Mouse (Mus musculus) forebrain, embryonic 13.5 days (tissue): ENCODE results near the gene Glmp. TPM values are rescaled to one million over a fixed set of nuclear protein-coding genes. Genes with fewer than 3 reads are reported as not detected.
A peak's percentile ranks its signal among the peaks of the same experiment; 100 is the strongest.

ENCODE experiments used
- ATAC-seq: fragments of 200-750 bp; cut with Nextera tagmentation; 2 replicates; pipeline ENCODE4 v1.8.0; 2017
- H3K27ac ChIP-seq: fragments of 300-500 bp; sonication (generic); 2 replicates; pipeline ENCODE4 v1.5.1; 2015; ENCODE audit warnings: inconsistent platforms, mild to moderate bottlenecking, moderate library complexity
- H3K27me3 ChIP-seq: fragments of 300-500 bp; sonication (generic); 2 replicates; pipeline ENCODE4 v1.6.1; 2015; ENCODE audit warnings: mild to moderate bottlenecking, inconsistent platforms
- H3K36me3 ChIP-seq: fragments of 300-500 bp; sonication (generic); 2 replicates; pipeline ENCODE4 v1.6.1; 2015; ENCODE audit warnings: mild to moderate bottlenecking, inconsistent platforms; ENCODE audit not compliant: poor library complexity, severe bottlenecking
- H3K4me1 ChIP-seq: fragments of 300-500 bp; sonication (generic); 2 replicates; pipeline ENCODE4 v1.6.1; 2015; ENCODE audit warnings: inconsistent platforms
- H3K4me2 ChIP-seq: fragments of 300-500 bp; sonication (generic); 2 replicates; pipeline ENCODE4 v1.6.1; 2015; ENCODE audit warnings: inconsistent platforms, mild to moderate bottlenecking, moderate library complexity
- H3K4me3 ChIP-seq: fragments of 300-500 bp; sonication (generic); 2 replicates; pipeline ENCODE4 v1.5.1; 2015; ENCODE audit warnings: mild to moderate bottlenecking, inconsistent platforms
- H3K9ac ChIP-seq: fragments of 300-500 bp; sonication (generic); 2 replicates; pipeline ENCODE4 v1.6.1; 2015; ENCODE audit warnings: mild to moderate bottlenecking, inconsistent platforms
- H3K9me3 ChIP-seq: fragments of 300-500 bp; sonication (generic); replicated peaks from 2 replicates; pipeline ENCODE4 v1.6.1; 2016; ENCODE audit warnings: inconsistent platforms
- WGBS: fragments of 180-500 bp; shearing (Covaris S2); methylation state at CpG from one replicate; pipeline ENCODE4 v1.1.7; 2015; 5-methylcytosine and 5-hydroxymethylcytosine counted together
- polyA plus RNA-seq: library from polyadenylated mRNA; unstranded; fragments of >200 nt; fragmentation: Nextera tagmentation; extraction: Ambion mirVana; gene quantifications from 2 replicates; pipeline ENCODE4 v1.2.1, GENCODE M21; 2015

The Glmp gene
- polyA plus RNA-seq, 1 experiment from 2014 or later, result 82.5 TPM

GRCm38 (mm10) chr3:88296110-88296560 is 28.7 kb upstream of the Glmp start:
- Histone ChIP-seq H3K27me3 (no peaks in the 10 kb centered on the region), H3K9me3 (no peaks in the 10 kb centered on the region), H3K36me3 (peaks cover 23% of the 10 kb centered on the region), H3K4me3 (peak overlapping the region; percentile 76), H3K9ac (peak overlapping the region; percentile 72), H3K4me2 (peak overlapping the region; percentile 89), H3K27ac (peak overlapping the region; percentile 90), H3K4me1 (peaks cover 26% of the 10 kb centered on the region)
- WGBS, result under 1% methylated on average over 12 of the region's 12 CpGs
- peak; percentile 32 for ATAC-seq

DNA sequence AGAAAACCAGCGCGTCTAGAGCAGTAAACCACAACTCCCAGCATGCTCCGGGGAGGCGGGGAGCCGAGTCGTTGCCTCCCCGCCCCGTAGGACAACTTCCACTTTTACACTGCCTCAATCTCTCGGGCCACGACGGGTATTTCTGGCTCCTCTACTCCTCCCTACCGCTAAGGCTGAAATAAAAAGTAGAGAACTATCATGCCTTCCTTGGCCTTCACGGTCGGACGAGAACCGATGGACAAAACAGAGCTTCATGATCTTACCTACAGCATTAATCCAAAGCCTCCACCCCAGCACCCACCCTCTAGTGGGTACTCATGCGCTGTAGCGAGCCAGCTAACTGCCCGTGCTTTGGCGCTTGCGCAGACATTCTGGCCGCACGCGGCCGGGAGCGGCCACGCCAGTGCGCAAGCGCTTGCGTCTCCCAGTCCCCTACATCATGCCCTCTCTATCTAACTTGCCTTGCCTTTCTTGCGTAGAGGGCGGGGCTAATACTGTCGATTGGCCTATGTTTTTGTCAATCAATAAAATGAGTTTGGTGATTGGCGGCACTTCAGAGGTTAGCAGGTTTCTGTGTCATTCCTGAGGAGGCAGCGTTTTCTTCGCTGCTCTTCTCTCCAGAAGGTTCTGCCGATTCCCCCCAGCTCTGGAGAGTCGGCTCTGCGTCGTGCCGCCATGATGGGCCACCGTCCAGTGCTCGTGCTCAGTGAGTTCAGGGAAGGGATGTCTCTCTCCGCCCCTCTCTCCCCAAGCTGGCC is 28.1 kb upstream of the Glmp start, which contains the start of the genes Tsacc and Cct3:
Gene Tsacc (minus strand): TSS at position 439 of the 758 bp plus-strand sequence.
Gene Cct3 (plus strand): TSS at position 556 of the 758 bp plus-strand sequence.
- peaks cover 29% of the 10 kb centered on the region for H3K36me3 ChIP-seq
- peaks cover 26% of the 10 kb centered on the region for H3K4me1 ChIP-seq
- ATAC-seq, result peak; percentile 99
- no peaks in the 10 kb centered on the region for H3K27me3 ChIP-seq
- no peaks in the 10 kb centered on the region for H3K9me3 ChIP-seq
- H3K27ac ChIP-seq, result peak within 1 kb of the TSS; percentile 91
- under 1% methylated on average over 43 of the region's 44 CpGs for whole genome bisulfite sequencing
- peak within 1 kb of the TSS; percentile 83 for H3K9ac ChIP-seq
- peak within 1 kb of the TSS; percentile 76 for H3K4me3 ChIP-seq
- H3K4me2 ChIP-seq, result peak within 1 kb of the TSS; percentile 89

- peak overlapping the region; percentile 91 for H3K27ac ChIP-seq
- H3K9me3 ChIP-seq, result no peaks in the 10 kb centered on the region
- no peaks in the 10 kb centered on the region for H3K27me3 ChIP-seq
- peak overlapping the region; percentile 76 for H3K4me3 ChIP-seq
- ATAC-seq, result no peak
- H3K36me3 ChIP-seq, result peaks cover 36% of the 10 kb centered on the region
- H3K9ac ChIP-seq, result peak overlapping the region; percentile 83
- peaks cover 26% of the 10 kb centered on the region for H3K4me1 ChIP-seq
- peak overlapping the region; percentile 89 for H3K4me2 ChIP-seq
- WGBS, result under 1% methylated on average over 30 of the region's 30 CpGs
Observed at GRCm38 (mm10) chr3:88297321-88297851, 27.4 kb upstream of the Glmp start.

DNA sequence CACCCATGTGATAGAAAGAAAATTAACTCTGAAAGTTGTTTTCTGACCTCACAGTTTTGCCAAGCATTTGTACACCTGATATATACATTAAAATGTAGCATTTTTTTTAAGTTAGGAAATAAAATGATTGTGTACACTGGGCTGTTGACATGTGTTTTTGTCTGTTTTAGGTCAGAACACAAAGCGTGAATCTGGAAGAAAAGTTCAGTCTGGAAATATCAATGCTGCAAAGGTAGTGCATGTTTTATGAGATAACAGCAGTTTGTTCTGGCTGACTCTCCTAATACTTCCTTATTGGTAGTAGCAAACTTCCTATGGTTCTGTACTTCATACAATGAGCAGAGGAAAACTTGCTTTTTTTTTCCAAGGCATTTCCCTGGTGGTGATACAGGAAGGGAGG is 25.7 kb upstream of the Glmp start:
- Histone ChIP-seq H3K27ac (no peak overlapping the region), H3K9me3 (no peaks in the 10 kb centered on the region), H3K4me2 (no peak overlapping the region), H3K4me1 (peaks cover 26% of the 10 kb centered on the region), H3K9ac (no peak overlapping the region), H3K4me3 (no peak overlapping the region), H3K36me3 (peaks cover 52% of the 10 kb centered on the region), H3K27me3 (no peaks in the 10 kb centered on the region)
- ATAC-seq, result no peak
- WGBS, result 96% methylated on average over 1 of the region's 1 CpGs

DNA sequence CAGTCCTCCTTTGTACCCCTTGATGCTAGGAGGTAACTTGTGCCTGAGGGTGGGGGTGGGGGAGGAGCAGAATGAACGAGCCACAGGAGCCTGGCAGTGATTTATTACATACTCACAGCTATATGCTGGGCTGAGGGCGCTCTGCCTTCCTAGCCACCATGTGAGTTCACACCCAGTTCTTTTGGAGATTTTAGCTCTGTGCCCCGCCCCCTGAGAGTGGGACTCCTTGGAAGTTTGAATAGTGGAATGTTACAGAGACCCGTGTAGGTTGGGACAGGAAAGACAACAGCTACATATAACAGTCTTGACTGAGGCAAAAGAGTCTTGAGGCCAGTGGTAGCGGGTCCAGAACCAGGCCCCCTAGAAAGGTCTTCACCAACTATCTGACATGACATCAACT is 4.1 kb downstream of the Glmp start:
- Histone ChIP-seq H3K27me3 (no peaks in the 10 kb centered on the region), H3K9ac (no peak overlapping the region), H3K9me3 (no peaks in the 10 kb centered on the region), H3K27ac (no peak overlapping the region), H3K4me1 (peaks cover 11% of the 10 kb centered on the region), H3K36me3 (peaks cover 22% of the 10 kb centered on the region), H3K4me3 (no peak overlapping the region), H3K4me2 (no peak overlapping the region)
- no peak for ATAC-seq
- WGBS, result 81% methylated on average over 5 of the region's 5 CpGs

GRCm38 (mm10) chr3:88331282-88331681 is 6.5 kb downstream of the Glmp start:
- 26% methylated on average over 2 of the region's 2 CpGs for WGBS
- ATAC-seq, result no peak
- Histone ChIP-seq H3K9ac (no peak overlapping the region), H3K4me3 (no peak overlapping the region), H3K4me2 (no peak overlapping the region), H3K9me3 (no peaks in the 10 kb centered on the region), H3K27me3 (no peaks in the 10 kb centered on the region), H3K36me3 (peaks cover 22% of the 10 kb centered on the region), H3K4me1 (peaks cover 16% of the 10 kb centered on the region), H3K27ac (no peak overlapping the region)

DNA sequence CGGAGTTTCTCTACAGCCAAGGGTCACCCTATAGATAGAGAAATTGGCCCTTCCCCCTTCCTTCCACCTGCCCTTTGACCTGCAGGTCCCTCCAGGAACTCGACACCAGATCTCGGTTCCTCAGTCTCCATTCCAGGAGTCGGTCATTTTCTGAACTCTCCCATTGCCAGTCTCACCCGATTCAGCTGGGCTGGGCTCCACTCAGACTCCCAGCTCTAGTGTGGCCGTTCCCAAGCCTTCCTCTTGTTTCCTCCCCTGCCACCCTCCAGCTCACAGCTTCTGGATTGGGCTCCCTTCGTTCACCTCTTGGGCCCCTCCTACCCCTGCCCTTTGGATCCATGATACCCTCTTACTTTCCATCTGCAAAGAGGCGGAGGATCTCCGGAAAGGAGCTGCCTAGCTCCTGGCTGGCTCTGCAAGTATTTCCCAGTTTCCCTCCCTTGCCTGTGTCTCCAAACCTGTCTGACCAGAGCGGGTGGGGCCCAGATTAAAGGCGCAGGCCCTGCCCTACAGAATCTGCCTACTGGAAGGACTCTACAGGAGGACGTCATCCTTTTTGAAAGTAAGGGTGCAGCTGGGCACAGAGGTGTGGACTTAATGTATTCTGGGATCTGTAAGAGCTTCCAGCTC is 9.3 kb downstream of the Glmp start:
- peak overlapping the region; percentile 9; the same call in 1 of the 2 replicates for H3K9ac ChIP-seq
- H3K9me3 ChIP-seq, result no peaks in the 10 kb centered on the region
- ATAC-seq, result no peak
- H3K4me2 ChIP-seq, result no peak overlapping the region
- no peaks in the 10 kb centered on the region for H3K27me3 ChIP-seq
- peaks cover 31% of the 10 kb centered on the region for H3K4me1 ChIP-seq
- no peak overlapping the region for H3K4me3 ChIP-seq
- H3K27ac ChIP-seq, result no peak overlapping the region
- H3K36me3 ChIP-seq, result peaks cover 7% of the 10 kb centered on the region
- 66% methylated on average over 12 of the region's 12 CpGs for WGBS

DNA sequence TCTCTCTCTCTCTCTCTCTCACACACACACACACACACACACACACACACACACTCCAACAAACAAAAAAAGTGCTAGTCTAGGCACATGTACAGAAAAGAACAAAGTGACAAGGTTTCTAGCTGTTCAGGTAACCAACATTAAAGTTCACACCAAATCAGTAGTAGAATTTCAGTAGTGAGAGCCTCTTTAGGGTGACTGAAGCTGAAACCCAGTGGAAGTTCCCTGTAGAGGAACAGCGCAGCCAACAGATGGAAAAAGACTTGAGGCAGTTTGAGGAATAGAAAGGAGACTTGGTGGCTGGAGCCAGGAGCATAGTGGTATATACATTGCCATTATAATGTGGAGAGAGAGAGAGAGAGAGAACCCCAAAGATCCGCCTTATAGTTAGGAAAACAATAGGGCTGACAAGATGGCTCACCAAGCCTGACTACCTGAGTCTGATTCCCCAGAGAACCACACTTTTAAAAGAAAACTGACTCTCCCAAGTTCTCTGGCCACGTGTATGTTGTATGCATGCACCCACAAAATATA is 10.1 kb downstream of the Glmp start:
- no peak overlapping the region for H3K27ac ChIP-seq
- peak overlapping the region; percentile 85 for H3K4me3 ChIP-seq
- H3K27me3 ChIP-seq, result no peaks in the 10 kb centered on the region
- peaks cover 31% of the 10 kb centered on the region for H3K4me1 ChIP-seq
- no peaks in the 10 kb centered on the region for H3K9me3 ChIP-seq
- WGBS, result 39% methylated on average over 3 of the region's 3 CpGs
- peak overlapping the region; percentile 76 for H3K4me2 ChIP-seq
- peak overlapping the region; percentile 93 for H3K9ac ChIP-seq
- H3K36me3 ChIP-seq, result no peaks in the 10 kb centered on the region
- no peak for ATAC-seq

DNA sequence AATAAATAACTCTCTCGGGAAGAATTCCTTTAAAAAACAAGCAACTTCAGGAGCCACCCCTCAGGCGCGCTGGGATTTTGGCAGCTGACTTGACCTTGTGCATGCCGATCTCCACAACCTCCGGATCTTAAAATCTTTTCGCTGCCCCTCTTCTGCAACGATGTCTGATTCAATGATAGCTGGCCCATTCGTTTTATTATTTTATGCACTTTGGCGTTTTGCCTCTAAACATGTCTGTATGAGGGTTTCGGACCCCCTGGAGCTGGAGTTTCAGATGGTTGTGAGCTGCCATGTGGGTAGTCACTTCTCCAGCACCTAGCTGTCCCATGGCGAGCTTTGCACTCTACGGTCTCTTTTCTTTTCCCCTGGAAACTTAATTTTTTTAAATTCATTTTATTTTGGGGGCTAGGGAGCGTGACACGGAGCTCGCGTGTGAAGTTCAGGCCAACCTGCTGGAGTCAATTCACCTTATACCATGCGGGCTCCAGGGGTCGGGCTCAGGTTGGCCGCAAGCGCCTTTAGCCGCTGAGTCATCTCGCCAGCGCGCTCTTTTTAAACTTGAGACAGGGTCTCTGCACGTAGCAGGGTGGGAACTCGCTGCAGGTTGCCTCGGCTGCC is 10.7 kb downstream of the Glmp start:
- Histone ChIP-seq H3K4me2 (peak overlapping the region; percentile 76), H3K4me1 (peaks cover 31% of the 10 kb centered on the region), H3K9me3 (no peaks in the 10 kb centered on the region), H3K27ac (peak overlapping the region; percentile 94), H3K27me3 (no peaks in the 10 kb centered on the region), H3K4me3 (peak overlapping the region; percentile 85), H3K9ac (peak overlapping the region; percentile 93), H3K36me3 (0 out of 2 replicates have a peak, but pooled peaks cover under 1% of the 10 kb centered on the region)
- ATAC-seq, result peak; percentile 68
- 2% methylated on average over 27 of the region's 27 CpGs for WGBS

DNA sequence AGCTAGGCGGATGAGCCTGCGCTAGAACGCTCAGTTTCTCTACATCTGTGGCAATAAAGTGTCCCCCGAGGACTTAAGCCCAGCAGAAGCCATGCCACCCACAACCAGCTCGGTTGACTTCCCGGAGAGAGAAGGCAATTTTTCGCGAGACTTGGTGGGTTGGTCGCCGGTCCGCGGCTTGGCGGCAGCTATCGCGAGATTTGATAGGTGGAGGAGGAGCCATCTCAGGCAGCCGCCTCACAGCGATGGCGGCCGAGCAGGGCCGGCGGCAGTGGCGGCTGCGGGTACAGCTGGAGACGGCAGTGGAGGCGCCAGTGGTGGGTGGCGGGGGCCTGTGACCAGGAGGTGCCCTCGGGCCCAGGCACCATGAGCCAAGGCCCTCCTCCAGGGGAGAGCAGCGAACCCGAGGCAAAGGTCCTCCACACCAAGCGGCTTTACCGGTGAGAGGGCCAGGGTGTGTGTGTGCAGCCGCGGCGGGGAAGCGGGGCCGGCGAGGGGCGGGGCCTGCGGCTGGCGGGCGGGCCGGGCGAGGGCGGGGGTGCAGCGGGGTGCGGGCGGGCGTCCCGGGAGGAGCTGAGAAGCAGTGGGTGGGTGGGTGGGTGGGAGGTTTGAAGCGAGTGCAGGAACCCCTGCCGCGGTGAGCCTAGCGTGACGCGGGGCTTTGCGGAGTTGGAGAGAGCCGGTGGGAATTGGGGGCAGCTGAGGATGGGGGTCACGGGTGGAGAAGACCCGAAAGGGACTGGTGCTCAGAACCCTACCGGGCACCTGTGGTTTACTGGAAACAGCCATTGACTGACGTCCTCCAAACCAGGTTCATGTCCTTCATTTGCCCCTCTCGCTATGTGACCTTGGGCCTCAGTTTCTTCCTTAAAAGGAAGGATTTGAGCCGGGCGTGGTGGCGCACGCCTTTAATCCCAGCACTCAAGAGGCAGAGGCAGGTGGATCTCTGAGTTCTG is 11.5 kb downstream of the Glmp start, which contains the start of the genes Tmem79 and Smg5:
Gene Tmem79 (minus strand): TSS at position 91 of the 956 bp plus-strand sequence.
Gene Smg5 (plus strand): TSS at position 203 of the 956 bp plus-strand sequence.
- Histone ChIP-seq H3K4me3 (peak within 1 kb of the TSS; percentile 85), H3K9ac (peak within 1 kb of the TSS; percentile 93), H3K9me3 (no peaks in the 10 kb centered on the region), H3K27me3 (no peaks in the 10 kb centered on the region), H3K4me2 (peak within 1 kb of the TSS; percentile 76), H3K27ac (peak within 1 kb of the TSS; percentile 94), H3K4me1 (peaks cover 31% of the 10 kb centered on the region), H3K36me3 (0 out of 2 replicates have a peak, but pooled peaks cover 3% of the 10 kb centered on the region)
- ATAC-seq, result peak; percentile 97
- WGBS, result 4% methylated on average over 48 of the region's 66 CpGs
